Mouse (Mus musculus) urinary bladder, postnatal 4 days (tissue): ENCODE results near the gene Cbx7.

Experiments
- DNase-seq, 2 experiments: peaks; one replicate each; pipeline ENCODE4 v3.0.0; 2021 to 2022; ENCODE audit warnings: low spot score in 2 of 2

The Cbx7 gene

GRCm38 (mm10) chr15:80001601-80002000 is 30.7 kb upstream of the Cbx7 start:
- no peak for DNase-seq

DNA sequence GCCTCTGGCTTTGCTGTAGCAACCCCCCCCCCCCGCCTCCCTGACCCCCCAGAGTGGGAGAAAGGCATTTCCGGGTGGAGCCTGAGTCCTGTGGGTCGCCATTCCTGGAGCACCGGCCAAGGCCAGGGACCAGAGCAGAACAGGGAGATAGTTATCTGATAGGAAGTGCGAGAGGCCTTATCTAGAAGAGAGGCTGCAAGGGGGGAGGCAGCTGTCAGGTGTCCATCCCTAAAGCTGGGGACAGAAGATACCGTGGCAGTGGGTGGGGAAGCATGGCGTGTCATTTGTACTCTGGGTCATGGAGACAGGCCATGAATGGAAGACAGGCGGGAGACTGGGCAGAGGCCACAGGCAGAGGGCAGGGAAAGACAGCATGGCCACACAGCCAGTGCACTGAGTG is 29.8 kb upstream of the Cbx7 start:
- DNase-seq, result no peak

DNA sequence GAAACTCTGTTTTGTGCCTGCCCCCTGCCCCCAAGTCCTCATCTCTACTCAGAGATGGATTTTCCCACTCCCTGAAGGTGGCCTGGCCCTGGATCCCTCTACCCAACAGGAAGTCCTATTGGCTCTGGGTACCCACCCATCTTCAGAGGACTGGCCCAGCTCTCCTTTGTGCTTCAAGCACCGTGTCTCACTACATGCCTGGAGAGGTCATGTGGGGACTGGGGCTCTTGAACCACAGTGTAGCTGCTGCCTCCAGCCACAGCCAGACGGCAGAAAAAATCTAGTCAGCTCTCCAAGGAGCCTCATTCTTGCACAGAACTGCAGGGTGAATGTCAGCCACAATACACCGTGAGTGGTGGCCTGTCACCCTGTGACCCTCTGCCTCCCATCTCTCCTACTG is 27.1 kb upstream of the Cbx7 start:
- no peak for DNase-seq

GRCm38 (mm10) chr15:79996781-79997180 is 25.9 kb upstream of the Cbx7 start:
- no peak for DNase-seq

DNA sequence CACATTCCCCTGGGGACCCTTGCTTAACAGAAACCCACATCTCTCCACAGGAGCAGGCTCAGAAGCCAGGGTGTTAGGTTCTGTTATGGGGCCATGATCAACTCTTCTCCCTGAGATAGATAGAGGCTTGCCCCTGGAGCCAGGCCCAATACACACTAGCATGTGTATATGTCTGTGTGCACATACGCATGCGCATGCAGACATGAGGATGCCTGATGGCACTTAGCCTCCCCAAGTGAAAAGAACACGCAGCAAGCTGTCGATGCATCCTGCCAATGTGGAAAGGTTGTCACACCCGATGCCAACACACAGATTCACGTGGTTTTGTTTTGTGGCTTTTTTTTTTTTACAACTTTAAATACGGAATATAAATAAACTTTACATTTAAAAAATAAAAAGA is 24.6 kb upstream of the Cbx7 start:
- no peak for DNase-seq

DNA sequence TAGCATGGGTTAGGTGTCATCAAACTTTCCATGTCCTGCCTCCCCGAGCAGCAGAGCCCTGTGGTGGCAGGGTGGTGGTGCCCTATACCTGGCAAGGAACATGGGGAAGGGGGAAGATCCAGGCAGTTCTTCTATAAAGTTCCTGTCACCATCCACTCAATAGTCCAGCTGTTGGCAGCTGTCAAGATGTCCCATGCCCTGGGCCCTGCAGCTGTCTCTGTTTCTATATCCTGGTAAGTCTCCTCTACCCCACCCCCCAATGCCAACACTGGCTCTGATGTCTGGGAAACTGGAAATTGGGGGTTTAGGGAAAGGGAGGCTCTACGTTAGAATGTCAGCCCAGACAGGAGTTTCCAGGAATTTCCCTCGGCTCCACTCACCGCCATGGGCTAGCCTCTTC is 23.6 kb upstream of the Cbx7 start:
- DNase-seq, result no peak

GRCm38 (mm10) chr15:79986182-79986581 is 15.3 kb upstream of the Cbx7 start:
- no peak for DNase-seq

- DNase-seq, result no peak
Measured at GRCm38 (mm10) chr15:79985471-79985870, 14.6 kb upstream of the Cbx7 start.

- DNase-seq, result no peak
Measured at GRCm38 (mm10) chr15:79984152-79984551, 13.2 kb upstream of the Cbx7 start.

GRCm38 (mm10) chr15:79980716-79981115 is 9.8 kb upstream of the Cbx7 start:
- no peak for DNase-seq

- no peak for DNase-seq
Measured at GRCm38 (mm10) chr15:79972186-79972585, 1.3 kb upstream of the Cbx7 start.

DNA sequence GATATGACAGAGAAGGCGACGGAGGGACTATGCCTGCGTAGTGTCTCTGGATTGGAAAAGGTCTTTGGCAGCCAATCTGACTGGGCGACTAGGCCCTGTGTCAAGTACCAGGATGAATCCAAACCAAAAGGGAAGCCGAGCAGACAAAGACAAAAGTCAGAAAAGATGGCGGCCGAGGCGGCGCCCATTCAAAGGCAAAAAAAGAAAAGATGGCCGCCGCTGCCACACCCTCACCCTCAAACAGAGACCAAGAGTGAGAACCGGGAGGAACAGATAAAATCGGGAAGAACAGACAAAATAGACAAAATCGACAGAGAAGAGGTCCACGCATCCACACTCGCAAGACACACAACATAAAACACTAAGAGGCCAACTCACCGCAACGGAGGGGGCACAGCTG is 428 bp downstream of the Cbx7 start:
- no peak for DNase-seq

- DNase-seq, result no peak
Measured at GRCm38 (mm10) chr15:79967346-79967745, 3.6 kb downstream of the Cbx7 start.

DNA sequence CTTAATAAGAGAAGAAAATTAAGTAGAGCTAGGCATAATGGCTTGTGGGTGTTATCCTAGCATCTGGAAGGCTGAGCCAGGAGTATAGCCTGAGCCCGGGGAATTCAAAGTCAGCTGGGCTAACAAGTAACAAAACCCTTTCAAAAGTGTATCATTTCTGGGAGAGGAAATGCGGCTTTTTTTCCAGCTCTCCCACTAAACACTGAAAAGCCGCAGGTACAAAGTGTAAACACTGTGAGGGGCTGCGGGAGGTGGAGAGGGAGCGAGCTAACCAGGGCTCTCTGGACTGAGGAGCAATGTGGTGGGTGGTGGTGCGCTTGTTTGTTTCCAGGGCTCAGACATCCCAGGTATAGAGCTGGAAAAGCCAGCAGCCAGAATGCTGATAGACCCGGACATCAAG is 6.5 kb downstream of the Cbx7 start:
- no peak for DNase-seq

DNA sequence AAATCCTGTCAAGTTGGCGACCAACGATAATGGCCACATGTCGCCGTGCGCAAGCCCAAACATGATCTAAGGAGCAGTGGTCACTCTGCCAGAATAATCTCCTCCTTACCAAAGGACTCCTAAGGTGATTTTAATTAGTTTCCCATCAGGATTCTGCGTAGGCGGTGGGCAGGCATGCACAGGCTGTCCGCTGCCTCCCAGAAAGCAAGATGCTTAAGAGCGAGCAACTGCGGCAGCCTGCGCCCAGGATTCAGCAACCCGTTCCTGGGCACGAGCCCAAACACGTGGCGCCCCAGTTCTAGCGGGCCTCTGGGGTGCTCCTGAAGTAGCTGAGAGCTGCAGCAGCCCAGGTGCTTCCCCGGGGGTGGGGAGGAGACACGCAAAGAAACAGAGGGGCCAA is 8.3 kb downstream of the Cbx7 start:
- no peak for DNase-seq

DNA sequence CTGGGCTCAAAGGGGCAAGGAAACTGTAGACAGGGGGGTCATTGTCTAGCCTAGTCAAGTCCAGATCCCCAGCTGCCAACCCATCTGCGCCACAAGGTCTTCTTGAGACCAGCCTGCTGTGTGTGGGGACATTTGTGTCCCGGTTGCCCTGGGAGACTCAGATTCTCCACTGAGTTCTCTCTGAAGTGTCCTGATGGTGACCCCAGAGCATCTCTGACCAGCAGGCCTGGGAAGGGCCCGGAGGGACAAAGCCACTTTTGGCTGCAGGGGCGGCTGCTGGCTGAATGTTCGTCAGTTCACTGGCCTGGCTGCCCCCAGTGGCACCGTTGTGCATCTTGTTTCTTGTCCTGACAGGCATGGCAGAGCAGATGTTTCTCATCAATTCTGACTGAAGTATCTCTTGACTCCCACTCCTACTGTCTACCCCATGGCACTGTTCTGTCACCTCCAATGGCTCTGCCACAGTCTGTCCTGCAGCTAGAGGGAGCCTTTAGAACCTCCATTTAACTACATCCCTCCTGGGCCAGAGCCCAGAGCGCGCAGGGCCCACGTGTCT is 9.5 kb downstream of the Cbx7 start:
- no peak for DNase-seq

DNA sequence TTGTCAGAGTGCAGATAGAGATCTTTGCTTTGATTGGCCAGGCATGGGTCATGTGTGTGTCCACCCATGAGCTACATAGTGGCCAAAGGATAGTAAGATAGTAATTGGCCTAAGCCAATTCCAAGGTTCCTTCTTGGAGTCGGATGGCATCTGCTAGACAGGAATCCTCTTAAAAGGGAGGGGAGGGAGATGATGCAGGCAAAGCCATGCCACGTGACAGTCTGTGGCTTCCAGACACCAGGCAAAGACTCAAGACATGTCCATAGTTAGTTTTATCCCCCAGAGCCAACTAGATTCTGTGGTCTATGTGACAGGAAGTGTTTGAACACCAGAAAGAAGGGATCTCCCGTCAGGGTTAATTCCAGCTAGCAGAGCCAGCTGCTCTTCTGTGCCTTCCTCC is 12.5 kb downstream of the Cbx7 start:
- no peak for DNase-seq

DNA sequence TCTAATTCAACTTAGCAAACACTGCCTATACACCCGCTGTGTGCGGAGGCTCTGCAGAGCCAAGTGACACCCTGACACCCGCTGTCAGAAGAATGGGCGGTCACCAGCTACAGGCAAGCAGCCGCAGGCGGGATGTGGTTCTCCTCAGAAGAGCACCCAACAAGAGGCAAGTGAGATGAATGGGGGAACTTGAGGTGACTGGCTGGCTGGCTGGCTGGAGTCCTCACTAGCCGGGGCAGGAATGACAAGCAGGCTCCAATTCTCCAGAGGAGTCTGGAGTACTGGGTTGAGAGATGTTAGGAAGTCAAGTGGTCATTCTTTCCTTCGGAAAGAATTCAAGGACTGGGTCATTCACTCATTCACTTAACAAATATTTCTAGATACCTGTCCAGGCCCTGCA is 14.4 kb downstream of the Cbx7 start:
- no peak for DNase-seq

DNA sequence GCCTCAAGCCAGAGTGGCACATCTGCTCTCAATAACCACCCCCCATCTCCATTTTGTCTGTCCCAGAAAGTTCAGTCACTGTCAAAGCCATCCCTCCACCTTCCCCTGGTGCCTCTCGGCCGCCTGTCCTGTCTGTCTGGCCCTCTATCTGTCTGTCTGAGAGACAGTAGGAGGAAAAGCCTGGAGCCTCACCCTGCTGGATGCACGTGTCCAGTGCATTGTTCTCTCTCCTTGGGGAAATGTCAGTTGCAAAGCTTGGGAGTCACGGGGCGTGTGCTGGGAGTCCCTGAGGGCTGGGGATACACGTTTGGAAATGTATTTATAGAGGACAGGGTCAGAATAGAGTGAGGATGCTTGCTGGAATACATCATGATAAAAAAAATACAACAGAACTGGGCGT is 17.4 kb downstream of the Cbx7 start:
- no peak for DNase-seq

DNA sequence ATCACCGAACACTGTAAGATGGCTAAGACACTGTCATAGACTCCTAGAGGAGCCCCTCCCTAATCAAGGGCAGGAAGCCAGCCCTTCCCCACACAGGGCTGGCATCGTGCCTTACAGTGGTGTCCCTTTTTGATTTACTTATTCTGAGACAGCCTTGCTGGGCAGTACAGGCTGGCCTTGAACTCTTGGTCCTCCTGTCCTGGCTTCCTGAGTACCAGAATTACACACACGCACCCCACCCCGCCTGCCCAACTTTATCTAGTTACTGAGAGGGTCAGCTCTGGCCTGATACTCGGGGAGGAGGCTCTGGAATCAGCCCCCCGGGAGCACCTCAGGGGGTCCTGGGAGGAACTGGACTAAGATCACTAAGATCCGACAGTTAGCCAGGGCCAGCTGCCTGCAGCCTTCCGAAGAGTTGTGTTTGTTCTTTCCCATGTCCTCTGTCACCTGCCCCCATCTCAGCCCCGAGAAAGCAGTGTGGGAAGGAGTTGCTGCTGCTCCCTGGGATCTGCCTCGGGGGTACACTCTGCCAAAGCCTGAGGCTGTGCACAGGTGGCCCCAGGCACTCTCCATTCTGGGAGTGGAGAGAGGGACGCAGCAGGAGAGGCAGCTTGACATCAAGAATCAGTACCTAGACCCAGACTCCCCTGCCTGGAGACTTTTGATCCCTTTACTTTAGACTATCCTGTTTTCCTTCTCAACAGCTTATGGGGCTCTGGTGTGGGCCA is 18.3 kb downstream of the Cbx7 start:
- DNase-seq, result peak in 1 of 2 experiments; percentile 45

DNA sequence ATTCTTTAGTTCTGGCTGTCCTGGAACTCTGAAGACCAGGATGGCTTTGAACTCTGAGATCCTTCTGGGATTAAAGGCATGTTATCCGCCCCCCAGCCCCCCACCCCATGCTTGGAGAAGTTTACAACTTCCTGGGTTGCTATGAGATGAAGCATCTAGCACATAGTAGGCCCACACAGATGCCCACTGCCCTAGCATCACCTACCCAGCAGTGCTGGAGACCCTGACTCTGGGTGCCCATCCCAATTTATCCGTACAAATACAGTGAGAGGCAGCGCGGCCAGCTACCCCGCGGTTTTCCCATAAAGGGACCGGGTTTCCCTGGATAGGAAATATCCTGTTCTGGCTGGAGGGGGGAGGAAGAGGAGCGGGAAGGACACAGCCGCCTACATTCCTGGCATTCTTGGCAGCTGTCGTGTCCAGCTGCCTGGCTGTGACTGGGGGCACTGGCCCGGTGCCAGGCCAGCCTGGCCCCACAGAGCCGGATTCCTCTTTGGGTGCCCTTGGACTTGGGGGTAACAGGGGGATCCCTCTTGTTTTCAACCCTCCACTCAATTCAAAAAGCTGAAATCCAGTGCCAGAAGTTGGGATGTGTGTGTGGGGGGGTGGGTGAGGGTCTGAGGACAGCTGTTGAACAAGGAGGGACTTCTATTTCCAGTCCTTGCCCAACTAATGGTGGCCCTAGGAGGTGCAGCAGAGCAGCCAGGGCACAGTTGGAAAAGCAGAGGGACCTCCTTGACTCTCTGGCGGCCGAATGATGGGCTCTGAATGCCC is 19.0 kb downstream of the Cbx7 start:
- DNase-seq, result peak in 1 of 2 experiments; percentile 43

DNA sequence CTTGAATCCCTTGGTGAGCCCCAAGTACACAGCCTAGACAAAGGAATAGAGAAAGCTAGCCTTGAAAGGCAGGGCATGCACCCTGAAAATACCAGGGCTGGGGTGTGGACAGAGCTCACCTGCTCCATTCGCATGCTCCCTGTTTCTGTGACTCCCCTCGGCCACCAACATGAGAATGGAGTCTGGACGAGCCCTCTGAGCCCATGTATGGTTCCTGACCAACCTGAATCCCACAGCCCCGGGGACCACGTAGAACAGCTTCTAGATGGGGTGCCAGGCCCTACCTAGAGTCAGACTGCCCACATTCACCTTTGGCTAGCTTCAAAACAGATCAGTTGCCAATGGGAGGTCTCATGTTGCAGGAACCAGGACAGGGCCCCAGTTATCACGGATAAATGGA is 19.7 kb downstream of the Cbx7 start:
- DNase-seq, result no peak
